Mouse (Mus musculus) forebrain, embryonic 13.5 days (tissue): ENCODE data around the gene Gm20604. TPM values are rescaled to one million over a fixed set of nuclear protein-coding genes. Genes with fewer than 3 reads are reported as not detected.

Experiments
- ATAC-seq: fragments of 200-750 bp; cut with Nextera tagmentation; 2 replicates; pipeline ENCODE4 v1.8.0; 2017
- H3K27ac ChIP-seq: fragments of 300-500 bp; sonication (generic); 2 replicates; pipeline ENCODE4 v1.5.1; 2015; ENCODE audit warnings: inconsistent platforms, mild to moderate bottlenecking, moderate library complexity
- H3K27me3 ChIP-seq: fragments of 300-500 bp; sonication (generic); 2 replicates; pipeline ENCODE4 v1.6.1; 2015; ENCODE audit warnings: mild to moderate bottlenecking, inconsistent platforms
- H3K36me3 ChIP-seq: fragments of 300-500 bp; sonication (generic); 2 replicates; pipeline ENCODE4 v1.6.1; 2015; ENCODE audit warnings: mild to moderate bottlenecking, inconsistent platforms; ENCODE audit not compliant: poor library complexity, severe bottlenecking
- H3K4me1 ChIP-seq: fragments of 300-500 bp; sonication (generic); 2 replicates; pipeline ENCODE4 v1.6.1; 2015; ENCODE audit warnings: inconsistent platforms
- H3K4me2 ChIP-seq: fragments of 300-500 bp; sonication (generic); 2 replicates; pipeline ENCODE4 v1.6.1; 2015; ENCODE audit warnings: inconsistent platforms, mild to moderate bottlenecking, moderate library complexity
- H3K4me3 ChIP-seq: fragments of 300-500 bp; sonication (generic); 2 replicates; pipeline ENCODE4 v1.5.1; 2015; ENCODE audit warnings: mild to moderate bottlenecking, inconsistent platforms
- H3K9ac ChIP-seq: fragments of 300-500 bp; sonication (generic); 2 replicates; pipeline ENCODE4 v1.6.1; 2015; ENCODE audit warnings: mild to moderate bottlenecking, inconsistent platforms
- H3K9me3 ChIP-seq: fragments of 300-500 bp; sonication (generic); replicated peaks from 2 replicates; pipeline ENCODE4 v1.6.1; 2016; ENCODE audit warnings: inconsistent platforms
- WGBS: fragments of 180-500 bp; shearing (Covaris S2); methylation state at CpG from one replicate; pipeline ENCODE4 v1.1.7; 2015; 5-methylcytosine and 5-hydroxymethylcytosine counted together
- polyA plus RNA-seq: library from polyadenylated mRNA; unstranded; fragments of >200 nt; fragmentation: Nextera tagmentation; extraction: Ambion mirVana; gene quantifications from 2 replicates; pipeline ENCODE4 v1.2.1, GENCODE M21; 2015

Gm20604 gene
- polyA plus RNA-seq, 1 experiment from 2014 or later, result 32.6 TPM

DNA sequence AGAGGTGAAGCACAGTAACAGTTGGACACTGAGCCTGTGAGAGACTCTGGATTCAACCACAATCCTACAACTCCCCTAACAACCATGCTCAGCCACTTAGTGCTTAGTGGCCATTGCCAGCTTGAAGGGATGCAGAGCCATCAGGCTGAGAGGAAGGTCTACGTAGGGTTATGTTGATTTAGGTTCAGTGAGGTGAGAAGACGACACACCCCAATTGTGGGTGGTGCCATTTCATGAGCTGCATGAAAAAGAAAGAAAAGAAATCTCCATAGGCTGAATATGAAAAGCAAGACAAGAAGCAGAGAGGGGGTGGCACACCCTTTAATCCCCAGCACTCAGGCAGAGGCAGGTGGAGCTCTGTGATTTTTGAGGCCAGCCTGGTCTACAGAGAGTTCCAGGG lies 44.4 kb downstream of the Gm20604 start:
- no peaks in the 10 kb centered on the region for H3K4me1 ChIP-seq
- H3K27ac ChIP-seq, result no peak overlapping the region
- no peak overlapping the region for H3K4me2 ChIP-seq
- no peak overlapping the region for H3K4me3 ChIP-seq
- no peaks in the 10 kb centered on the region for H3K27me3 ChIP-seq
- no peaks in the 10 kb centered on the region for H3K36me3 ChIP-seq
- H3K9ac ChIP-seq, result no peak overlapping the region
- no peak for ATAC-seq
- 75% methylated on average over 2 of the region's 2 CpGs for WGBS
- H3K9me3 ChIP-seq, result no peaks in the 10 kb centered on the region

DNA sequence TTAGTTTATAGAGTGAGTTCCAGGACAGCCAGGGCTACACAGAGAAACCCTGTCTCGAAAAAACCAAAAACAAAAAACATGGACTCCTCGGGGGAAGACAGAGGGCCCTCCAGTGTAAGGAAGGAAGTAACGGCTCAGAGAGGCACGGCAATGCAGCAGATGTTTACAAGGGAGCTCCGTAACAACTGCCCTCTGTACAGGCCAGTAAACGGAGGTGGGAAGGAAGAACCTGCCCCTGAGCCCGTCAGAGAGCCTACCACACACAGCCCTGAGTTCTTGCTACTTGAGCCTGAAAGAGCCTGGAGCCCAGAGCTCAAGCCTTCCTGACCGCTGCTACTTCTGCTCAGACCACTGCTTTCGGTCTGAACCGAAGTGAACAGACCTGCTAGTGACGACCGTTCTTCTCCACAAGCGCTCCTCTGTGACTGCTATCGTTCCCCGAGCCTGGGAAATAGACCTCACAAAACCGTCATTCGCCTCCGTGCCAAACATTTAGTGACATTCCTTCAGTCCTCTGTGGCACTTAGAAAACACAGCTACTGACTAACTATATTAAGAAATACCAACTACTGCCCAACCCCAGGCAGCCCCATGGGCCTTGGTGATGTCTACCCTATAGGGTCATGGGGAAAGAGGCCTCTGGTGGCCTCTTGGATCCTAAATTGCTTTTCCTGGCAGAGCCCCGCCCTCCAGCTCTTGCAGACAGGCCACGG lies 45.2 kb downstream of the Gm20604 start:
- Histone ChIP-seq H3K9ac (no peak overlapping the region), H3K4me2 (no peak overlapping the region), H3K9me3 (no peaks in the 10 kb centered on the region), H3K36me3 (no peaks in the 10 kb centered on the region), H3K4me3 (no peak overlapping the region), H3K27ac (no peak overlapping the region), H3K27me3 (no peaks in the 10 kb centered on the region), H3K4me1 (no peaks in the 10 kb centered on the region)
- ATAC-seq, result no peak
- 84% methylated on average over 20 of the region's 20 CpGs for WGBS

DNA sequence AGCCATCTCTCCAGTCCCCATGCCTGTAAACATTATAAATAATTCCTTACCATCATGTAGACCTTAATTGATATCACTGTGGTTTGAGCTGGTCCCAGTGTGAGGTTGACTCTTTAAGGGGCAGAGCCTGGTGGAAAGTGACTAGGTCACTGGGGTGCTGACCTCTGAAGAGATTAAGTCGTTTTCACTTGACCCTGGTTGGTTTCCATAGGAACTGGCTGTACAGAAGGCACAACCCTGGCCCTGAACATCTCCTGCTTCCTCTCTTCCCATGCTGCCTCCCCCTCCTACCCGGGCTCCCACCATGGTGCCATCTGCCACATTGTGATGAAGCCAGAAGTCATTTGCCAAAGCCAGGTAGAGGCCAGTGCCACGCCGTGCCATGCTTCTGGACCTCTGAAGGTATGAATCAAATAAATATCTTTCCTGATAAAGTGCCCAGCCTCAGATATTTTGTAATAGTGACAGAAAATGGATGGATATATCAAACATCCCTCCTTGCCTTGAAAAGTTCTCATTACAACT lies 47.6 kb downstream of the Gm20604 start:
- Histone ChIP-seq H3K27me3 (no peaks in the 10 kb centered on the region), H3K4me3 (no peak overlapping the region), H3K27ac (no peak overlapping the region), H3K4me1 (peaks cover 2% of the 10 kb centered on the region), H3K9me3 (no peaks in the 10 kb centered on the region), H3K4me2 (no peak overlapping the region), H3K36me3 (no peaks in the 10 kb centered on the region), H3K9ac (no peak overlapping the region)
- WGBS, result 57% methylated on average over 4 of the region's 4 CpGs
- ATAC-seq, result no peak

DNA sequence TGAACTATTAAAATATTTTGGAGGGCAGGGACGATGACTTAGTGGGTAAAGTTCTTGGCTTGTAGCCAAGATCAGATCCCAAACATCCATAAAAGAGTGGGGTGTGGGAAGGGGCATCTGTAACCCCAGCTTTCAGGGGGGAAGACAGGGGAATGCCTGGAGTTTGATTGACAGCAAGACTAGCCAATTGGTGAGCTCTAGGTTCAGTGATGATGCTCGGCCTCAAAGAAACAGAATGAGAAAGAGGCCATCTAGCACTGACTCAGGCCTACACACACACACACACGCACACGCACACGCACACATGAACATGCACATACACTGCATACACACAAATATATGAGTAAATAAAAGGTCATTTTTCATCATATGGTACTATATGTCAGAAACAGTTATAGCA lies 48.6 kb downstream of the Gm20604 start:
- Histone ChIP-seq H3K36me3 (no peaks in the 10 kb centered on the region), H3K9me3 (no peaks in the 10 kb centered on the region), H3K27me3 (no peaks in the 10 kb centered on the region), H3K4me1 (peaks cover 9% of the 10 kb centered on the region), H3K4me3 (no peak overlapping the region), H3K27ac (no peak overlapping the region), H3K9ac (no peak overlapping the region), H3K4me2 (no peak overlapping the region)
- ATAC-seq, result no peak
- WGBS, result 89% methylated on average over 5 of the region's 5 CpGs

DNA sequence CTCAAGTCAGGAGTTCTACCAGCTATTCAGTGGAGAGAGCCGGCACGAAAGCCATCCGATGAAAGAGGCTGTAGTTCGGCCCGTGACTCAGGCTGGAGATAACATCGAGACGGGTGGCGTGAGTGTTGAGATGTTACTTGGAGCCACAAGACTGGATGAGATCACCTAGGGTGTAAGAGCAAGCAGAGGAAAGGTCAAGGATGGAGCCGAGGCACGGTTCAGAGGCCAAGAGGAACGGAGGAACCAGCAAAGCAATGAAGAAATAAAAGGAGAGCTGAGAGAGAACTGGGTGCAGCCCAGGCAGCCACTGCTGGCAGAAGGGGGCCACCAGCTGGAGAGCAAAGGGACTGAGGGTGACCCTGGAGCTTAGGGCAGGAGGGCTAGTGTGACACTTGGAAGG lies 50.3 kb downstream of the Gm20604 start:
- H3K27ac ChIP-seq, result no peak overlapping the region
- peaks cover 20% of the 10 kb centered on the region for H3K4me1 ChIP-seq
- H3K9me3 ChIP-seq, result no peaks in the 10 kb centered on the region
- ATAC-seq, result no peak
- no peak overlapping the region for H3K4me2 ChIP-seq
- no peaks in the 10 kb centered on the region for H3K36me3 ChIP-seq
- 82% methylated on average over 11 of the region's 11 CpGs for WGBS
- H3K27me3 ChIP-seq, result no peaks in the 10 kb centered on the region
- no peak overlapping the region for H3K4me3 ChIP-seq
- H3K9ac ChIP-seq, result no peak overlapping the region

DNA sequence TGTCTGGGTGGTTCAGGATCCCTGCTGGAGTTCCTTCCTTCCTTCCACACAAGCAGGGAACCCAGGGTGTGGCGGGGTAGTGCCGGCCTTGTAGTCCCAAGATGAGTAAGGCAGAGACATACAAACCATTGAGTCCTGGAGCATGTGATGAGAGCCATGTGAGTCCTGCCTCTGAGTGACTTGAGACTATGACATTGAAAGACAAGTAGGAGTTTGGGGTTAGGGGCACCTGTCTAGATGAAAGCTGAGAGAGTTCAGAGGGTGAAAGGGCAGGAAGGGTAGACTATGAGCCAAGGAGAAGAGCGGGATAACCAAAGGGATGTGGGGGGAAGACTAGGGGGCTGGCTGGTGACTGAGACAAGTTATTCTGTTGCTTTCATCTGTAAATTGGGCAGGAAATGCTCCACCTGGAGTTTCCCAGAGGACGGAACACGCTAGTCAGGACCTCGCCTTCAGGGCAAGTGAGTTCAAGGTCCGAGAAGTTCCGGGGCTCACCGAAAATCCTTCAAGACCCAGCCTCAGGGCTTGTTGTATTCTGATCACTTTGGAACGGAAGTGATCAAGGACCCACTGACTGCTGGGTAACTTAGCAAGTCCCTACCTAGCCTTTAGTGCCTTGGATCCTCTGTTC lies 51.5 kb downstream of the Gm20604 start:
- H3K27me3 ChIP-seq, result no peaks in the 10 kb centered on the region
- no peaks in the 10 kb centered on the region for H3K9me3 ChIP-seq
- no peak overlapping the region for H3K4me3 ChIP-seq
- no peak overlapping the region for H3K9ac ChIP-seq
- WGBS, result 91% methylated on average over 10 of the region's 10 CpGs
- no peak for ATAC-seq
- H3K36me3 ChIP-seq, result no peaks in the 10 kb centered on the region
- peaks cover 32% of the 10 kb centered on the region for H3K4me1 ChIP-seq
- H3K27ac ChIP-seq, result no peak overlapping the region
- no peak overlapping the region for H3K4me2 ChIP-seq

DNA sequence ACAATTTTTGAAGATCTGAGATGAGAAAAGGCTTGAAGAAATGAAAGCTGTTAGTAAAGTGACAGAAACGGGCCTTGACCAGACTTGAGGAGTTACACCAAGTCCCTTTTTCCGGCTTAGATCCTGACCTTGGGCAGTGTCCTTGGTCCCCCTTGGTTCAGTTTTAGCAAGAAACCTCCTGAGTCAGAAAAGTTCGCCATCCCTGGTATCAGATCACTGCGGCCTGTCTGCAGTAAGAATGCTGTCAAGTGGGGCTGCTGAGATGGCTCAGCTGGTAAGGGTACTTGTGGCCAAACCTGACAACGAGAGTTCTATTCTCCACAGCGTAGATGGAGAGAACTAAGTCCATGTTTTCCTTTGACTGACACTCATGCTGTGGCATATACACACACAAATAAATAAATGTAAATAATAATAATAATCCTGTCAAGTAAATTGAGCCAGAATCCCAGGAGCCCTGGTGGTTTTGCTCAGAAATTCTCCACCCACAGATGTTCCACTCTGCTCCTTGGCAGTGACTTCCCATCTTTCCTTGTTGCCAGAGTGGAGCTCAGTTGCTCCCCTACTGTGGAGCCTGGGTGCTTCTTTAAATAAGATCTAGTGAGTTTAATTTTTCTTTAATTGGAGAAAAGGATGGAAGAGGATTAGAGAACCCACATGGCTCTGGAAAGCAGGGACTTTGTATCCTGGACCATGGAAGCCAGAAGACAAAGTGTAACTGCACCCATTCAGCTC lies 52.4 kb downstream of the Gm20604 start:
- Histone ChIP-seq H3K27me3 (no peaks in the 10 kb centered on the region), H3K36me3 (no peaks in the 10 kb centered on the region), H3K9me3 (no peaks in the 10 kb centered on the region), H3K4me3 (peak overlapping the region; percentile 72; the same call in 1 of the 2 replicates), H3K4me1 (peaks cover 39% of the 10 kb centered on the region), H3K27ac (no peak overlapping the region; the same call in 1 of the 2 replicates), H3K9ac (peak overlapping the region; percentile 84; the same call in 1 of the 2 replicates), H3K4me2 (peak overlapping the region; percentile 90)
- no peak for ATAC-seq
- 71% methylated on average over 6 of the region's 6 CpGs for WGBS

DNA sequence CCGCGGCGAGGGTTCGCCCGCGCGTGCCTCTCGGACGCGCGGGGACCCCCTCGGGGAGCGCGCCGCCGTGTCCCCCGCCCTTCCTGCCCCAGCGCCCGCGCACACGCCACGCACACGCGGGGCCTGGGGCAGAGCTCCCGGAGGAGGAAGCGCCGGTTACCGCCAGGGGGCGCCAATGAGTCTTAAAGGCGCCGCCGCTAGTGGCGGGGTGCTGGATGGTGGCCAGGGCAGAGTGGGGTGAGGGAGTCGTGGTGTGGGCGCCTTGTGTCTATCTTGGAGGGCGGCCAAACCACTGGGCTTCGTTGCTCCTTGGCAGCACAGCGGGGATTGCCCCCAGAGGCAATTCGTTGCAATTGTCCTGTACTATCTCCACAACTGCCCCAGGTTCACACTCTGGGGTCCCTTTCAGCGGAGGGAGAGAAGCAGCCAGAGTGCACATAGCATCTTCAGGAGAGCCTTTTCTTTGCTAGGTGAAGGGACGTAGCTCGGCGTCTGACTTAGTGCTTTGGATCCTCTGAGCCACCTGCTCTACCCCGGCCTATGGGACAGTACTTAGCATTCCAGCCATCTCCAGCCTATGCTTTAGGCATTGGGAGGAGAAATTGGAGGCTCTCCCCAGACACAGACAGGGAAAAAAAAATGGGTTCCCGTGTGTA lies 53.1 kb downstream of the Gm20604 start:
- peak; percentile 76 for ATAC-seq
- Histone ChIP-seq H3K4me1 (peaks cover 47% of the 10 kb centered on the region), H3K4me3 (peak overlapping the region; percentile 72), H3K9me3 (no peaks in the 10 kb centered on the region), H3K27ac (peak overlapping the region; percentile 86), H3K36me3 (no peaks in the 10 kb centered on the region), H3K4me2 (peak overlapping the region; percentile 90), H3K27me3 (no peaks in the 10 kb centered on the region), H3K9ac (peak overlapping the region; percentile 84)
- WGBS, result 2% methylated on average over 45 of the region's 45 CpGs

DNA sequence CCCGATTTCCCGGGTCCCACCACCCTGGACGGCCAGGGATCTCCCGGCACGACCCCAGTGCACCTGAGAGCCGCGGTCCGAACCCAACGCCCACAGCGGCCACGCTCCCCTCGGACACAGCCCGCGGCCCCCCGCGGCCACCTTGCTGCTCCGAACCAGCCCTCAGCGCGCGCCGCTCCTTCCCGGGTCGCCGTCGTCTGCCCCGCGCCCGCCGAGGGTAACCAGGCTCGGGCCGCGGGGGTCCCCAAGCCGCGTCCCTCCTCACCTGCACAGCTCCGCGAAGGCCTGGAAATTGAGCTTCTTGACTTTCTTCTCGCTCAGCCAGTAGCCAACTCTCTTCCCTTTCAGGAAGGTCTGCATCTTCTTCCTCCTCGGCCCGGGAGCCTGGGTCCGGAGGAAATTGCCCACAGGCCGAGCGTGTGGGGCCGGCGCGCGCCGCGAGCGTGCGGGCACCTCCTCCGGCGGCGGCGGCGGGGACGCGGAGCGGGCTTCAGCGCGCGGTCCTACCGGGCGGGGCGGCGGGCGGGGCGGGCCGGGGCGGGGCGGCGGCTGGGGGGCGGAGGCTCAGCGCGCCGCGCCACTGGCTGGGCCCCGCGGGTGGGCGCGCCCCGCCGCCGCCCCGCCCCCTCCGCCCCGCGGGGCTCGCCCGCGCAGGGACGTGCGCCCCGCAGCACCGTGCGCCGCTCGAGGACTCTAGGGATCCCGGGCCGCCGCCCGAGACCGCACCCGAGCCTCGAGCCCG lies 53.8 kb downstream of the Gm20604 start, which contains the start of gene Itpk1:
Itpk1 (minus strand) TSS at position 474 of the 742 bp plus-strand sequence.
- H3K27ac ChIP-seq, result peak within 1 kb of the TSS; percentile 86
- peaks cover 54% of the 10 kb centered on the region for H3K4me1 ChIP-seq
- peak within 1 kb of the TSS; percentile 84 for H3K9ac ChIP-seq
- H3K9me3 ChIP-seq, result no peaks in the 10 kb centered on the region
- no peaks in the 10 kb centered on the region for H3K27me3 ChIP-seq
- WGBS, result 1% methylated on average over 66 of the region's 105 CpGs
- no peaks in the 10 kb centered on the region for H3K36me3 ChIP-seq
- ATAC-seq, result peak; percentile 91
- H3K4me3 ChIP-seq, result peak within 1 kb of the TSS; percentile 72
- H3K4me2 ChIP-seq, result peak within 1 kb of the TSS; percentile 90

DNA sequence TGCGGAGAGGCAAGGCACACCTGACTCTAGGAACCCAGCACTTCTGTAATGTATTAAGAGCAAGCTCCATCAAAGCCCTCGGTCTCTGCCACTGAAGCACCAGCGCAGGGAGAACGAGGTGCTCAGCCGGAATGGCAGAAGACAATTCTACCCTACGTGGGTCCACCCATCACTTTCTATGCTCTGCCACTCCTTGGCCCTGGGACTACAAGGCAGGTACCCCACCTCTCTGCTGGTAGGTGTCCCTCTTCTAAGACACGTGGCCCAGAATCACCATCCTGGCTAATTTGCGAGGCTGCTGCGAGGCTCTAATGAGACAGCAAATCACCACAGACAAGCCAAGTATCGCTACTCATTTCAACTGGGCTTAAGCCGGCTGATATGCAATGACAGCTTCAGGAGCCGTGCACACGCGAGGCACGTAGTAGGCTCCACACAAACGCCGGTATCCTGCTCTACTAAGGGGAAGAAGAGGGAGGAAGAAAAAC lies 54.5 kb downstream of the Gm20604 start:
- WGBS, result 4% methylated on average over 17 of the region's 17 CpGs
- H3K27me3 ChIP-seq, result no peaks in the 10 kb centered on the region
- peak overlapping the region; percentile 72 for H3K27ac ChIP-seq
- no peaks in the 10 kb centered on the region for H3K36me3 ChIP-seq
- peaks cover 60% of the 10 kb centered on the region for H3K4me1 ChIP-seq
- H3K4me3 ChIP-seq, result peak overlapping the region; percentile 72
- peak overlapping the region; percentile 84 for H3K9ac ChIP-seq
- H3K9me3 ChIP-seq, result no peaks in the 10 kb centered on the region
- peak overlapping the region; percentile 90 for H3K4me2 ChIP-seq
- peak; percentile 16 for ATAC-seq

DNA sequence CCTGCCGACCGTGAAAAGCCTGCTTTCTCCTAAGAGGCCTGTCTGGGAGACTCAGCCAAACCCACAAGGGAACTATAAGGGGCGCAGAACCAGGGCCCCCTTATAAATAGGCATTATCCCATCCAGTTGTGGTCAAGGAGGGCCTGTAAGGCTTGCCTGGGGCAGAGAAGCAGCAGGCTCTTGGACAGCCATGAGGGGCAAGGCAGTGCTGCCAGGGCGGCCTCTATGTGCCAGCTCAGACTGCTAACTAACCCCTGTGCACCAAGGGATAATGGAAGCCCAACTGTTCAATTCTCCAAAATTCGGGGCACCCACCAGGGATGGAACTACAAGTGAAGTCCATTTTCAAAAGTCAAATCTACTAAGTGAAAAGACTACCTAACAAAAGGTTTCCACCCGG lies 55.0 kb downstream of the Gm20604 start:
- peak overlapping the region; percentile 74 for H3K27ac ChIP-seq
- ATAC-seq, result no peak

More for the DNA sequence above, 55.0 kb downstream of the Gm20604 start:
- H3K4me2 ChIP-seq, result peak overlapping the region; percentile 90
- peak overlapping the region; percentile 84 for H3K9ac ChIP-seq
- WGBS, result 19% methylated on average over 6 of the region's 6 CpGs
- peak overlapping the region; percentile 72 for H3K4me3 ChIP-seq
- H3K36me3 ChIP-seq, result no peaks in the 10 kb centered on the region
- no peaks in the 10 kb centered on the region for H3K9me3 ChIP-seq
- no peaks in the 10 kb centered on the region for H3K27me3 ChIP-seq
- peaks cover 66% of the 10 kb centered on the region for H3K4me1 ChIP-seq
